Mouse (Mus musculus): ENCODE measurements at regions not wholly inside any gene's neighbourhood (a gene's known extent, or its start where the extent isn't known, plus 50 kb on each side); places are given as distances from the start of the nearest gene placed in this dataset.

- DNase-seq (ENCODE audit: low spot score in 2 of 2) = no peak
These were observed 87.2 kb upstream of the Slc7a11 start for GRCm38 (mm10) chr3:50530654-50531053.

DNA sequence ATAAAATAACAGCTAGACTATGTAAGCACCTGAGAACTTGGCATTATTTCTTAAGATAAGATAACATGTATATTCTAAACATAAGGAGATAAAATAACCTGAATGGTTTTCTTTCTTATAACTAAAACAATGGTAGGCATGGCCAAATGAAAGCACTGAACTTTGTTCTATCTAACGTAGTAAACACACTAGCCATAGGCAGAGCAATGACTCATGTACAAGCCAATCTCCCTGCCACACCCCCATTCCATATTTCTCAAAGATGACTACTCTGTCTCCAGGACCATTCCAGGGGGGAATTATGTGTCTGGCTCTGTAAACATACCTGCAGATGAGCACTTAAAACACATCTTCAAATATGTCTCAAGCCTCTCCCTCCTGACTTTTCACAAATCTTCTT lies 80.6 kb upstream of the Slc7a11 start:
- no peak for DNase-seq (ENCODE audit: low spot score in 2 of 2)

GRCm38 (mm10) chr3:50507211-50507610 lies 63.8 kb upstream of the Slc7a11 start:
- DNase-seq (ENCODE audit: low spot score in 2 of 2) = no peak
